Mouse (Mus musculus) ES-E14 (cell line): ENCODE results near the gene Ccpg1. TPM values are rescaled to one million over a fixed set of nuclear protein-coding genes. Genes with fewer than 3 reads are reported as not detected.

Experiments
- DNase-seq: peaks from one replicate; pipeline ENCODE4 v3.0.0-alpha.2; 2013; ENCODE audit warnings: low read depth, low spot score
- H3K27ac ChIP-seq: 2 replicates; pipeline ENCODE4 v1.5.1; 2012; ENCODE audit warnings: low read depth, mild to moderate bottlenecking, low read length, moderate library complexity, mixed read lengths; ENCODE audit not compliant: poor library complexity, insufficient read depth, severe bottlenecking
- H3K36me3 ChIP-seq: 2 replicates; pipeline ENCODE4 v1.6.1; 2012; ENCODE audit warnings: mild to moderate bottlenecking, low read length, moderate library complexity, mixed read lengths; ENCODE audit not compliant: control insufficient read depth, poor library complexity, insufficient read depth, severe bottlenecking
- H3K4me1 ChIP-seq, 2 experiments: fragments of 150-350 bp in 1 of 2; sonication (generic) in 1 of 2; 2 replicates each; pipeline ENCODE4 v1.6.1; 2012; ENCODE audit warnings: low read length in 2 of 2, mild to moderate bottlenecking in 1 of 2, mixed read lengths in 1 of 2; ENCODE audit not compliant: control insufficient read depth in 2 of 2, insufficient read depth in 2 of 2, poor library complexity in 1 of 2
- H3K4me3 ChIP-seq, 2 experiments: fragments of 150-350 bp in 1 of 2; sonication (generic) in 1 of 2; 2 replicates each; pipeline ENCODE4 v1.5.1; 2012; ENCODE audit warnings: low read length in 2 of 2, low read depth in 1 of 2, mild to moderate bottlenecking in 1 of 2, mixed read lengths in 1 of 2; ENCODE audit not compliant: insufficient read depth in 1 of 2, poor library complexity in 1 of 2, severe bottlenecking in 1 of 2
- H3K9ac ChIP-seq: 2 replicates; pipeline ENCODE4 v1.6.1; 2012; ENCODE audit warnings: low read depth, mild to moderate bottlenecking, low read length, mixed read lengths; ENCODE audit not compliant: poor library complexity, insufficient read depth, severe bottlenecking
- H3K9me3 ChIP-seq: fragments of 150-350 bp; sonication (generic); 2 replicates; pipeline ENCODE4 v1.6.1; 2012; ENCODE audit warnings: low read depth, mild to moderate bottlenecking, low read length; ENCODE audit not compliant: control insufficient read depth, insufficient read depth
- CHD2 ChIP-seq: IDR thresholded peaks from 2 replicates; pipeline ENCODE4 v1.6.1; 2014; ENCODE audit warnings: mild to moderate bottlenecking, low read depth, low read length, inconsistent platforms
- HCFC1 ChIP-seq: IDR thresholded peaks from 2 replicates; pipeline ENCODE4 v1.6.1; 2012; ENCODE audit warnings: low read length, inconsistent platforms, borderline replicate concordance; ENCODE audit not compliant: insufficient read depth
- MAFK ChIP-seq: IDR thresholded peaks from 2 replicates; pipeline ENCODE4 v1.6.1; 2014; ENCODE audit warnings: mild to moderate bottlenecking, low read depth, low read length, inconsistent platforms; ENCODE audit not compliant: insufficient read depth
- ZC3H11A ChIP-seq: IDR thresholded peaks from 2 replicates; pipeline ENCODE4 v1.6.1; 2012; ENCODE audit warnings: low read depth, mild to moderate bottlenecking, inconsistent platforms, low read length, borderline replicate concordance
- ZNF384 ChIP-seq: IDR thresholded peaks from 2 replicates; pipeline ENCODE4 v1.6.1; 2012; ENCODE audit warnings: low read depth, low read length, inconsistent platforms
- in situ Hi-C, 2 experiments: fragments of 600-800 bp; cut with MboI; formaldehyde crosslinking; loops; one replicate each; pipeline ENCODE4 v1.15.1; 2025; ENCODE audit warnings: low sequenced_read_pairs in 2 of 2, inconsistent platforms in 1 of 2; ENCODE audit not compliant: unreplicated experiment in 2 of 2
- total RNA-seq: library from RNA; depleted of rRNA; stranded (reverse); fragments of 300-350 nt; gene quantifications from 2 replicates; pipeline ENCODE4 v1.2.3, GENCODE M21; 2012; rRNA removed

Gene Ccpg1
- total RNA-seq, 1 experiment, result 31.3 TPM

DNA sequence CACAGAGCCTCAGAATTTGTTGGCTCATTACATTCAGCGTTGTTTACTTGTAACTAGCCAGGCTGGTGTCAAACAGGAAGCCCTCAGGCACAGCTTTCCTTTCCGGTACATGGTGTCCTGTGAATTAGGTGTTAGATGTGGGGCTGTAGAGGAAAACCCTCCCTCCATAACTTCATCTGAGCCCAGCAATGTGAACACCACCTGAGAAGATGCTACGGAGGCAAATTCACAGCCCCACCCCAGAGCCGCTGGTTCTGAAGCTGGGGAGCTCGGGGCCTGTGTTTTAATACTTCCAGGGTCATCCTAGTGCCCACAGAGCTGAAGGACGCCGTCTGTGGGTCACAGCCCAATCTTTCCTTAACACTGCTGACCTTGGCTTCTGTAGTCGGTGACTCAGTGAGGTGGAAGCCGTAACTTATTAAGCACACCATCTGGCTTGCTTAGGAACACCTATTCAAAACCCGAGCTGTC, 70.2 kb downstream of the Ccpg1 start:
- Histone ChIP-seq H3K27ac (peak overlapping the region; percentile 16; the same call in 1 of the 2 replicates), H3K9ac (no peak overlapping the region), H3K4me1 (peaks cover 5 to 11% of the 10 kb centered on the region in 2 experiments; a peak in 3 of 4 replicates), H3K4me3 (no peak overlapping the region), H3K36me3 (no peaks in the 10 kb centered on the region), H3K9me3 (no peaks in the 10 kb centered on the region)
- in situ Hi-C loops, result no loop called here
- DNase-seq, result no peak
- no peak for TF ChIP-seq MAFK
- no peak for TF ChIP-seq ZC3H11A
- no peak for TF ChIP-seq CHD2
- TF ChIP-seq ZNF384, result no peak
- TF ChIP-seq HCFC1, result no peak

- no peak for DNase-seq
- Histone ChIP-seq H3K36me3 (no peaks in the 10 kb centered on the region), H3K4me3 (no peak overlapping the region), H3K4me1 (peaks cover 9 to 21% of the 10 kb centered on the region in 2 experiments), H3K27ac (no peak overlapping the region), H3K9ac (no peak overlapping the region), H3K9me3 (no peaks in the 10 kb centered on the region)
- TF ChIP-seq CHD2 (no peak), MAFK (no peak), ZNF384 (no peak), HCFC1 (no peak), ZC3H11A (no peak)
- in situ Hi-C loops, result no loop called here
Observed at GRCm38 (mm10) chr9:73059224-73059623, 74.0 kb downstream of the Ccpg1 start.

GRCm38 (mm10) chr9:73063621-73064290, 78.5 kb downstream of the Ccpg1 start:
- TF ChIP-seq CHD2 (no peak), HCFC1 (no peak)
- Histone ChIP-seq H3K9me3 (no peaks in the 10 kb centered on the region), H3K4me3 (peak overlapping the region in 1 of 2 experiments; percentile 48; a peak in 2 of 4 replicates), H3K9ac (peak overlapping the region; percentile 47; the same call in 1 of the 2 replicates), H3K36me3 (no peaks in the 10 kb centered on the region), H3K4me1 (peaks cover 10 to 19% of the 10 kb centered on the region in 2 experiments; a peak in 3 of 4 replicates), H3K27ac (no peak overlapping the region; the same call in 1 of the 2 replicates)
- no peak for DNase-seq
- in situ Hi-C loops, result no loop called here

Other genes with a start within 250 kb of the Ccpg1 start
- 28.8 and 31.1 TPM in 2 replicates for gene Prtg, start 178.6 kb upstream of the Ccpg1 start, total RNA-seq
- 0.42 and 0.58 TPM in 2 replicates for gene Pygo1, start 59.8 kb upstream of the Ccpg1 start, total RNA-seq
- 1.2 and 1.4 TPM in 2 replicates for gene Dyx1c1, start 26.6 kb upstream of the Ccpg1 start, total RNA-seq
- gene Gm44503, start 26.6 kb upstream of the Ccpg1 start, total RNA-seq, result 0.04 TPM in 1 of 2 replicates, not detected in the other
- gene Ccpg1os, start within 50 bp of the Ccpg1 start, total RNA-seq, result 5.1 and 7.1 TPM in 2 replicates
- 14.9 and 18.0 TPM in 2 replicates for gene Pigb, start 54.9 kb downstream of the Ccpg1 start, total RNA-seq
- gene Rab27a, start 59.4 kb downstream of the Ccpg1 start, total RNA-seq, result 4.6 and 7.5 TPM in 2 replicates
- 19.9 and 48.1 TPM in 2 replicates for gene Khdc3, start 116.4 kb downstream of the Ccpg1 start, total RNA-seq
- gene Gm20509, start 117.0 kb downstream of the Ccpg1 start, total RNA-seq, result not detected in 2 replicates
- 115 and 147 TPM in 2 replicates for gene Rsl24d1, start 128.0 kb downstream of the Ccpg1 start, total RNA-seq